Mouse (Mus musculus): ENCODE measurements around the gene Cbr3. TPM values are rescaled to one million over a fixed set of nuclear protein-coding genes. Genes with fewer than 3 reads are reported as not detected.

The Cbr3 gene
- polyA plus RNA-seq, 1 experiment from 2014 or later, result 0.33 TPM

DNA sequence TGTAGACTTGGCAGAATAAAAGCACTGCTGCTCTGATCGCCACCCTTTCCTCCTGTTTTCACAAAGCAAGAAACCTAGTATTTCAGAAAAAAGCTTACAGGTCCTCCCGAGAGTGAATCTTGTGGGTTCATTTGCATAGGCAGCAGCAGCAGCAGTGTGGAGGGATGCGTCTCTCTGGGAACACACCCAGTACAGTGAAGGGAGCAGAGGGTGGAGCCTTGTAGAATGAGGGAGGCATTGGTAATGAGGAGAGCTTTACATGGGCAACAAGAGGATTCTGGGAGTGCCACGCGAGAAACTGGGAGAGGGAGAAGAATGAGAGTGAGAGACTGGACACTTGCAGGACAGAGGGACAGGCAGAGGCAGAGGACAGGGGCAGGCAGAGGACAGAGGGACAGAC is 31.4 kb downstream of the Cbr3 start:
- no peaks in the 10 kb centered on the region for H3K27me3 ChIP-seq (replicated peaks; ENCODE audit: control insufficient read depth, insufficient read depth, low read length)
- no peak overlapping the region for H3K4me2 ChIP-seq
- no peak for ATAC-seq (replicated peaks; ENCODE audit: low FRiP score)
- no peak overlapping the region for H3K4me3 ChIP-seq (ENCODE audit: low read depth, low read length)
- H3K36me3 ChIP-seq (ENCODE audit: control insufficient read depth, insufficient read depth, low read length), result no peaks in the 10 kb centered on the region
- peaks cover 20% of the 10 kb centered on the region for H3K4me1 ChIP-seq (replicated peaks; ENCODE audit: control insufficient read depth, insufficient read depth, low read length)
- H3K9ac ChIP-seq (ENCODE audit: low read depth, low read length), result no peak overlapping the region
- H3K9me3 ChIP-seq (ENCODE audit: control insufficient read depth, low read length), result no peaks in the 10 kb centered on the region
- WGBS, result 31% methylated on average over 5 of the region's 5 CpGs
- H3K27ac ChIP-seq (ENCODE audit: low read depth, low read length), result no peak overlapping the region; the same call in 1 of the 2 replicates
- DNase-seq (ENCODE audit: low spot score), result no peak

DNA sequence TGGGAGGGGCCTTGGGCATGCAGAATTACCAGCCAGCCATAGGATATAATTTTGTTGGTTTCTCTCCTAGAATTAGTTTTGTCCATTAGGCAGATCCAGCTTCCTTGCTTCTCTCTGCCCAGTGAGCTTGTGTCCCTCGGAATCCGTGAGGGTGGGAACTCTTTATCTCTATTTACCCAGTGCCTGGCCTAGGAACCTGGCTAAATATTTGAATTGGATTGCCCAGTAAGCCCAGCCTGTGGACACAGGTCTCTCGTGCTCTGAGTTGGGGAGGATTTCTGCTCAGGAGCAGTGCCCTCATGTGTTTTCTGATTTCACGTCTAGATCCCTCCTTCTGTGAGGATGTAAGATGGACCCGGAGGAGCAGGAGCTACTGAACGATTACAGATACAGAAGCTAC is 32.8 kb downstream of the Cbr3 start:
- ATAC-seq (replicated peaks; ENCODE audit: low FRiP score), result no peak
- H3K4me3 ChIP-seq (ENCODE audit: low read depth, low read length), result 0 out of 2 replicates have a peak overlapping the region, but pooled peaks have one; percentile 12
- peak overlapping the region; percentile 36; the same call in 1 of the 2 replicates for H3K4me2 ChIP-seq
- no peaks in the 10 kb centered on the region for H3K36me3 ChIP-seq (ENCODE audit: control insufficient read depth, insufficient read depth, low read length)
- DNase-seq (ENCODE audit: low spot score), result no peak
- H3K27ac ChIP-seq (ENCODE audit: low read depth, low read length), result no peak overlapping the region
- WGBS, result 65% methylated on average over 6 of the region's 6 CpGs
- no peaks in the 10 kb centered on the region for H3K27me3 ChIP-seq (replicated peaks; ENCODE audit: control insufficient read depth, insufficient read depth, low read length)
- H3K4me1 ChIP-seq (replicated peaks; ENCODE audit: control insufficient read depth, insufficient read depth, low read length), result peaks cover 20% of the 10 kb centered on the region
- H3K9ac ChIP-seq (ENCODE audit: low read depth, low read length), result no peak overlapping the region
- no peaks in the 10 kb centered on the region for H3K9me3 ChIP-seq (ENCODE audit: control insufficient read depth, low read length)

DNA sequence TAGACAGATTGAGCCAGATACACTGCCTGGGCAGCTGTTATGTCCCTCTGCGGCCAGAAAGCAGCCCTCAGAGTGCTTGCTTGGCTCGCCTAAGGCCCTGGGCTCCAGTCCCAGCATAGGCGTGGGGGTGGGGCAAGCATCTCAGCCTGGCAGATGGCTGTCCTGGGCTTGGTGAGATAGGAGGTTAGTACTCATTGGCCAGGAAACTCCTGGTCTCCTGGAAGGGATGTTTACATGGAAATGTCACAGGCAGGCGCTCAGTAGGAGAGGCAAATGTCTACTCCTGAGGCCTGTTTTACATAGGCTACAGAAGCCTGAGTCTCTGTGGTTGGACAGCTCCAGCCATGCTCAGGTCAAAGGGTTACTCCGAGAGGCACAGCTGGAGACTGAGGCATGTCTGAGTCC is 34.3 kb downstream of the Cbr3 start:
- Histone ChIP-seq H3K27ac (ENCODE audit: low read depth, low read length) (peak overlapping the region; percentile 64), H3K36me3 (ENCODE audit: control insufficient read depth, insufficient read depth, low read length) (no peaks in the 10 kb centered on the region), H3K27me3 (replicated peaks; ENCODE audit: control insufficient read depth, insufficient read depth, low read length) (no peaks in the 10 kb centered on the region), H3K4me1 (replicated peaks; ENCODE audit: control insufficient read depth, insufficient read depth, low read length) (peaks cover 20% of the 10 kb centered on the region), H3K9me3 (ENCODE audit: control insufficient read depth, low read length) (no peaks in the 10 kb centered on the region), H3K9ac (ENCODE audit: low read depth, low read length) (no peak overlapping the region), H3K4me3 (ENCODE audit: low read depth, low read length) (no peak overlapping the region), H3K4me2 (peak overlapping the region; percentile 10; the same call in 1 of the 2 replicates)
- ATAC-seq (replicated peaks; ENCODE audit: low FRiP score) (peak; percentile 71), DNase-seq (ENCODE audit: low spot score) (peak; percentile 47)
- 26% methylated on average over 5 of the region's 5 CpGs for WGBS

DNA sequence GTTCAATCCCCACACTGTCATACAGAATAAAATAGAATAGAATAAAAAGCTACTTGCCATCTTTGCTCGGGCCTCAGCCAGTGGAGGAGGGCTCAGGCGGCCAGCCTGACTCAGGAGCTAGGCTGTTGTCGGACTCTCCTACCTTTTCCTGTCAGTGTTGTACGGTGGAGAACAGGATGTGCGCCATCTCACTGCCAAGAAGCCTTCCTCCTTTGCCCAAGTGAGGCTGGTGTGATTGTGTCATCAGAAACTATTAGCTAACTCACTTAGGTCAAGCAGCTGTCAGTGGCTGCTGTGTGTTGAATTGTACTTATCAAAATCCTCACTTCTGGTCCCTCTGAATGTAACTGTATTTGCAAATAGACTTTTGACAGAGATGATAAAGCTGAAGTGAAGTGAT is 38.8 kb downstream of the Cbr3 start:
- Histone ChIP-seq H3K36me3 (ENCODE audit: control insufficient read depth, insufficient read depth, low read length) (no peaks in the 10 kb centered on the region; the same call in 1 of the 2 replicates), H3K4me1 (replicated peaks; ENCODE audit: control insufficient read depth, insufficient read depth, low read length) (peaks cover 9% of the 10 kb centered on the region), H3K9ac (ENCODE audit: low read depth, low read length) (no peak overlapping the region), H3K27me3 (replicated peaks; ENCODE audit: control insufficient read depth, insufficient read depth, low read length) (no peaks in the 10 kb centered on the region), H3K4me3 (ENCODE audit: low read depth, low read length) (no peak overlapping the region), H3K4me2 (no peak overlapping the region), H3K27ac (ENCODE audit: low read depth, low read length) (no peak overlapping the region), H3K9me3 (ENCODE audit: control insufficient read depth, low read length) (no peaks in the 10 kb centered on the region)
- WGBS, result 67% methylated on average over 5 of the region's 5 CpGs
- no peak for ATAC-seq (replicated peaks; ENCODE audit: low FRiP score)
- no peak for DNase-seq (ENCODE audit: low spot score)

DNA sequence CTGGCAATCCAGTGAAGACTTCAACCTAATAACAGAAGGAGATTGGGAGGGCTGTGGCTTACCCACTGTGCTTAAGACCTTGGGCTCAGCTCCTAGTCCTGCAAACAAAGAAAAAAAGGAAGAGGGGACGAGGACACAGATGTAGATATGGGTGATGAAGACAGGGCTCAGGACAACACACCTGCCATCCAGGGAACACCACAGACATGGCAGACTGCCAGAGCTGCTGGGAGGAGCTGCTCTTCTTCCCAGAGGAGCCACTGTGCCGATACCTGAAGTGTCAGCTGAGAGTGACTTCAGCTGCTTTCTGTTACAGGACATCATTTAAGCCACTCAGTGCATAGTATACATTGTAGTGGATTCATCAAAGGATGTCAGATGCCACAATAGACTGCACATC is 39.5 kb downstream of the Cbr3 start:
- no peaks in the 10 kb centered on the region for H3K9me3 ChIP-seq (ENCODE audit: control insufficient read depth, low read length)
- H3K27me3 ChIP-seq (replicated peaks; ENCODE audit: control insufficient read depth, insufficient read depth, low read length), result no peaks in the 10 kb centered on the region
- WGBS, result 64% methylated on average over 2 of the region's 2 CpGs
- DNase-seq (ENCODE audit: low spot score) (no peak), ATAC-seq (replicated peaks; ENCODE audit: low FRiP score) (no peak)
- H3K4me1 ChIP-seq (replicated peaks; ENCODE audit: control insufficient read depth, insufficient read depth, low read length), result peaks cover 2% of the 10 kb centered on the region
- no peak overlapping the region for H3K9ac ChIP-seq (ENCODE audit: low read depth, low read length)
- no peak overlapping the region for H3K4me3 ChIP-seq (ENCODE audit: low read depth, low read length)
- H3K36me3 ChIP-seq (ENCODE audit: control insufficient read depth, insufficient read depth, low read length), result no peaks in the 10 kb centered on the region; the same call in 1 of the 2 replicates
- no peak overlapping the region for H3K4me2 ChIP-seq
- H3K27ac ChIP-seq (ENCODE audit: low read depth, low read length), result no peak overlapping the region

DNA sequence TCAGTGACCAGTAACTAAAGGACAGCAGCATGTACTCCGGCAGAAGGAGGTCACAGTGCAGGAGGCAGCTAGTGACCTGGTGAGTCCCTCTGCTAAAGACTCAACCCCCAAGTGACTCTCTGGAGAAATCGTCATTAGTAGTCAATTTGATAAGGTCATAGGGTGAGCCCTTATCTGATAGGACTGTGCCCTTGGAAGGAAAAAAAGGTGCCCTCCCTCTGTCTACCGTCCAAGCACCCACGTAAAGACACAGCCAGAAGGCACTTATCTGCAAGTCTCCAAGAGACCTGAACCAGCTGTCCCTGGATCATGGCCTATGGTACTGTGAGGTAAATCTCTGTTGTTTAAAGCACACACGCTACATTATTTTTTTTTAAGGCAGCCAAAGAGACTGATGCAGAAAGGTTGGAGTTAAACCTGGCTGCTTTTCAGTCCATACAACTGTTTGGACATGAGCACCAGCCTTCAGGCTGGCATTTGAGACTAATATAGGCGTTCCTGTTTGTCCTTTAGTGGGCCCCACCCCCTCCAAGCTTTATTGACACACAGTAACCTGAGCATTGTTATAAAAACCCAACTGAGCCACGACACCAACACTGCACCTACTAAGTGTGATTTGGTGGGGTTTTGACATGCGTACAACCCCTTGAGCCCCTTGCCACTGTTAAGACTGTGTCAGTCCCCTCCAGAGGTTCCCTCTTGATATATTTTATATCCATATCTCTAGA is 42.6 kb downstream of the Cbr3 start:
- Histone ChIP-seq H3K4me2 (no peak overlapping the region), H3K9me3 (ENCODE audit: control insufficient read depth, low read length) (no peaks in the 10 kb centered on the region), H3K27me3 (replicated peaks; ENCODE audit: control insufficient read depth, insufficient read depth, low read length) (no peaks in the 10 kb centered on the region), H3K27ac (ENCODE audit: low read depth, low read length) (no peak overlapping the region), H3K36me3 (ENCODE audit: control insufficient read depth, insufficient read depth, low read length) (no peaks in the 10 kb centered on the region; the same call in 1 of the 2 replicates), H3K4me3 (ENCODE audit: low read depth, low read length) (no peak overlapping the region), H3K9ac (ENCODE audit: low read depth, low read length) (no peak overlapping the region), H3K4me1 (replicated peaks; ENCODE audit: control insufficient read depth, insufficient read depth, low read length) (no peaks in the 10 kb centered on the region)
- DNase-seq (ENCODE audit: low spot score) (no peak), ATAC-seq (replicated peaks; ENCODE audit: low FRiP score) (0 out of 2 replicates have a peak, but pooled peaks have one; percentile 19)
- 58% methylated on average over 8 of the region's 8 CpGs for WGBS

DNA sequence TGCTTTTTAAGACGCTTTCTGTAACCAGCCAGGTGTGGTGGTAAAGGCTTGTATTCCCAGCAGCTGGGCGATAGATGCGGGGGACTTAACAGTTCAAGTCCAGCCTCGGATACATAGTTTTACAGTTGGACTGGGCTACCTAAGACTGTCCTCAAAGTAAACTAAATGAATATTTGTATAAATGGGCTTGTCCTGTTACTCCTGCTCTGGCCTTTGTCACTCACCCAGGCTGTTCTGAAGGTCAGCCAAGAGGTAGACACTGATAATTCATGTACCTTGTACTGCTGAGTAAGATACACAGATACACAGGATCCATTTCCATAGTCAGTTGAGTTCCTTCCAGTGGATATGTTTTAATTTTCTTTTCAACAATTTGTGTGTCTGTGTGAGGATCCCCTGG is 43.2 kb downstream of the Cbr3 start:
- Histone ChIP-seq H3K36me3 (ENCODE audit: control insufficient read depth, insufficient read depth, low read length) (no peaks in the 10 kb centered on the region; the same call in 1 of the 2 replicates), H3K4me3 (ENCODE audit: low read depth, low read length) (no peak overlapping the region), H3K27me3 (replicated peaks; ENCODE audit: control insufficient read depth, insufficient read depth, low read length) (no peaks in the 10 kb centered on the region), H3K27ac (ENCODE audit: low read depth, low read length) (no peak overlapping the region), H3K9ac (ENCODE audit: low read depth, low read length) (no peak overlapping the region), H3K4me2 (no peak overlapping the region), H3K4me1 (replicated peaks; ENCODE audit: control insufficient read depth, insufficient read depth, low read length) (peaks cover 1% of the 10 kb centered on the region), H3K9me3 (ENCODE audit: control insufficient read depth, low read length) (no peaks in the 10 kb centered on the region)
- ATAC-seq (replicated peaks; ENCODE audit: low FRiP score) (no peak), DNase-seq (ENCODE audit: low spot score) (no peak)
- 83% methylated on average over 4 of the region's 4 CpGs for WGBS

DNA sequence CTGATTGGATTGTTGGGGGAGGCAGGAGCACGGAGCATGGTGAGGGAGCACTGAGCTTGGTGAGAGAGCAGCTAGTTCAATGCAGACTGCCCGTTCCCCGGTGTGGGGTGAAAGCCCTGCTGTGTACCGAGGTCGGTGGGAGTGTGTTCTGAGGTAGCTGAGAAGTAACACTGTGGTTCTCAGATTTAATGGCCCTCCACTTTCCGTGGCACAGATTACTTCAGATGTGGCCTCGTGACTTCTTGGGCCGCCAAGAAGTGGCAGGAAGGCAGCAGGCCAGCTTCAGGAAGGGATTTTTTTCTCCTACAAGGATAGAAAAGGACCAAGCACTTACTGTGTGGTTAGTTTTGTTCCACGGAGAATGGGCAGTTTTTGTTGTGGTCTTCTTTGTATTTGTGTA is 45.7 kb downstream of the Cbr3 start:
- WGBS, result 63% methylated on average over 9 of the region's 9 CpGs
- H3K4me3 ChIP-seq (ENCODE audit: low read depth, low read length), result no peak overlapping the region
- no peaks in the 10 kb centered on the region for H3K9me3 ChIP-seq (ENCODE audit: control insufficient read depth, low read length)
- H3K4me1 ChIP-seq (replicated peaks; ENCODE audit: control insufficient read depth, insufficient read depth, low read length), result peaks cover 8% of the 10 kb centered on the region
- H3K27ac ChIP-seq (ENCODE audit: low read depth, low read length), result no peak overlapping the region
- H3K36me3 ChIP-seq (ENCODE audit: control insufficient read depth, insufficient read depth, low read length), result no peaks in the 10 kb centered on the region; the same call in 1 of the 2 replicates
- ATAC-seq (replicated peaks; ENCODE audit: low FRiP score) (no peak), DNase-seq (ENCODE audit: low spot score) (no peak)
- H3K4me2 ChIP-seq, result no peak overlapping the region
- H3K9ac ChIP-seq (ENCODE audit: low read depth, low read length), result no peak overlapping the region
- H3K27me3 ChIP-seq (replicated peaks; ENCODE audit: control insufficient read depth, insufficient read depth, low read length), result no peaks in the 10 kb centered on the region

All from liver, embryonic 11.5 days (tissue).